Mouse (Mus musculus): ENCODE measurements at regions not wholly inside any gene's neighbourhood (a gene's known extent, or its start where the extent isn't known, plus 50 kb on each side); places are given as distances from the start of the nearest gene placed in this dataset.

DNA sequence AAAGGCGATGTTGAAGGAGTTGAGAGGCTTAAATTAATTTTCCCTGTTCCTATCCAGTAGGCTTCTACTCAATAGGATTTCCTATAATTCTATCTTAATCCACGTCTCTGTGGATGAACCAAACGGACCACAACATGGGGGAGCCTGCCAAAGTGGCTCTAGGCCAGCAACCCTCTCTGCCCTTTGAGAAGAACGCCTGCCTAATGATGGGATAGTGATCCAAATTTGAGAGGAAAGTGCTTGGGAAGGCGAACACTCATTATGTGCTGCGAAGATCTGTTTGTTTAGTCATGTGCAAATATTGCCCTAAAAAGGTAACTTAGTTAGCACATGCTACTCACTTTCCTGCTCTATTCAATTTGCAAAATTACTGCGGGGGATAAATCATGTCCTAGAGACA is 702.5 kb upstream of the Adamts5 start:
- Histone ChIP-seq H3K4me3 (ENCODE audit: insufficient read depth in 1 of 2, low read depth in 2 of 2, low read length in 2 of 2) (no peak overlapping the region), H3K27ac (no peak overlapping the region), H3K9ac (replicated peaks) (no peak overlapping the region), H3K9me3 (ENCODE audit: control insufficient read depth, low read length) (no peaks in the 10 kb centered on the region), H3K27me3 (ENCODE audit: control insufficient read depth, insufficient read depth, low read length) (no peaks in the 10 kb centered on the region), H3K4me2 (ENCODE audit: low read depth) (no peak overlapping the region), H3K36me3 (replicated peaks; ENCODE audit: control insufficient read depth, insufficient read depth, low read depth) (no peaks in the 10 kb centered on the region), H3K4me1 (replicated peaks; ENCODE audit: control insufficient read depth in 2 of 2, insufficient read depth in 2 of 2, low read length in 1 of 2) (no peaks in the 10 kb centered on the region)
- no peak for TF ChIP-seq EP300 (IDR thresholded peaks at IDR 0.05; ENCODE audit: low read depth)
- no peak for TF ChIP-seq CTCF (IDR thresholded peaks at IDR 0.05; ENCODE audit: low read depth)
- DNase-seq (ENCODE audit: low read depth in 3 of 3, low spot score in 3 of 3) (no peak), ATAC-seq (ENCODE audit: insufficient read depth) (no peak)
- WGBS (ENCODE audit: insufficient replicate concordance) = 55% methylated on average over 7 of the region's 7 CpGs

DNA sequence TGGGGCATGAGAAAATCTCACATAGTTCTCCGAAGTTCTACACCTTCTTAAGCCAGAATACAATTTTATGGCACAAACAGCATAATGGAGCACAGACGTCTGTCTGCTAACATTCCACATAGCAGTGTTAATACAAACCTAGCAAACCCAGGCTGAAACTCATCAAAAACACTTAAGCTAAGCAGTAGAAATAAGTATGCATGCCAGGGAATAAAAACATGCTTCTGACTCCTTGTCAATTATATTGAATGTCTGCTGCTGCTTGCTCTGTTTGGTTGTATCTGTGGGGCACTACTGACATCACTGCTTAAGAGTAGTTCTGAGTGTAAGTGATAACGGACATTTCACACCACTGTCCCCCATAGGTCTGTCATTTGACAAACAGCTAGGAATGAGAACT is 693.4 kb upstream of the Adamts5 start:
- Histone ChIP-seq H3K9me3 (ENCODE audit: control insufficient read depth, low read length) (no peaks in the 10 kb centered on the region), H3K27me3 (ENCODE audit: control insufficient read depth, insufficient read depth, low read length) (no peaks in the 10 kb centered on the region), H3K4me1 (replicated peaks; ENCODE audit: control insufficient read depth in 2 of 2, insufficient read depth in 2 of 2, low read length in 1 of 2) (no peaks in the 10 kb centered on the region), H3K4me3 (ENCODE audit: insufficient read depth in 1 of 2, low read depth in 2 of 2, low read length in 2 of 2) (no peak overlapping the region), H3K9ac (replicated peaks) (no peak overlapping the region), H3K27ac (no peak overlapping the region), H3K36me3 (replicated peaks; ENCODE audit: control insufficient read depth, insufficient read depth, low read depth) (no peaks in the 10 kb centered on the region), H3K4me2 (ENCODE audit: low read depth) (no peak overlapping the region)
- DNase-seq (ENCODE audit: low read depth in 3 of 3, low spot score in 3 of 3) (no peak), ATAC-seq (ENCODE audit: insufficient read depth) (no peak)
- WGBS (ENCODE audit: insufficient replicate concordance) = 52% methylated on average over 3 of the region's 3 CpGs
- TF ChIP-seq CTCF (IDR thresholded peaks at IDR 0.05; ENCODE audit: low read depth) (no peak), EP300 (IDR thresholded peaks at IDR 0.05; ENCODE audit: low read depth) (no peak)

DNA sequence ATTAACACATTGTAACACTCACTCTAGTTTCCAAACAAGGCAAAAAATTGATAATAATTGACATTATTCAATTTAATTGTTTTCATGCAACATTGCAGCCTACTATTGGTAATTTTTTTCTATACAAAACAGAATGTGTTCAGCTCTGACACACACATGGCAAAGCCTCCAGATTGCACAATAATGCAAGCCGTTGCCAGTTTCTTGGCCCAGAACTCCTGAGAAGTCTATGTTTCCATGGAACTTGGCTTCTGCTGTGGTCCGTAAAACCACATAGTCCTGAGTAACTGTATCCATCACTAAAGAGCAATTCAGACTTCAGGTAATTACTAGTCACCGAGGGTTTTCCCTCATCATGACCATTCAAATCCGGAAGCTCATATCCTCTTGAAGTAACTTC is 684.4 kb upstream of the Adamts5 start:
- WGBS (ENCODE audit: insufficient replicate concordance) = 68% methylated on average over 4 of the region's 4 CpGs
- Histone ChIP-seq H3K4me1 (replicated peaks; ENCODE audit: control insufficient read depth in 2 of 2, insufficient read depth in 2 of 2, low read length in 1 of 2) (no peaks in the 10 kb centered on the region), H3K9me3 (ENCODE audit: control insufficient read depth, low read length) (no peaks in the 10 kb centered on the region)

DNA sequence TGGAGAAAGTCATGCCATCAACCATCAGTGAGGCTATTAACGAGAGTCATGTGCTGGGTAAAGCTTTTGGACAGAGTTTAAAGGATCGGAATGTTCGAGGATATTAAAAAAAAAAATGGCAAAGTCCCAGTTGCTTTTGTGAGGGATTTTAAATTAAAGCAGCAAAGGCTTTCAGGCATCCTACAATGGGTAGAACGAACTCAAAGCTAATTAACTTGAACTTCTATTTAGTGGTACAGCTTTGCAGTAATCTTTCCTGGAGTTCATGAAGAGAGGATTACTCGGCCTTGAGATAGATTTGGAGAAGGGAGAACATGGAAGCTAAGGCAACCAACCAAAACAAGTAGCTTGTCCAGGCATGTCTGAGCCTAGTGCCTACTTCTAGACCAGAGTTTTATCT is 676.7 kb upstream of the Adamts5 start:
- no peak for TF ChIP-seq CTCF (IDR thresholded peaks at IDR 0.05; ENCODE audit: low read depth)
- no peak for TF ChIP-seq EP300 (IDR thresholded peaks at IDR 0.05; ENCODE audit: low read depth)
- Histone ChIP-seq H3K9ac (replicated peaks) (no peak overlapping the region), H3K4me1 (replicated peaks; ENCODE audit: control insufficient read depth in 2 of 2, insufficient read depth in 2 of 2, low read length in 1 of 2) (no peaks in the 10 kb centered on the region), H3K36me3 (replicated peaks; ENCODE audit: control insufficient read depth, insufficient read depth, low read depth) (no peaks in the 10 kb centered on the region), H3K4me3 (ENCODE audit: insufficient read depth in 1 of 2, low read depth in 2 of 2, low read length in 2 of 2) (no peak overlapping the region), H3K27ac (no peak overlapping the region), H3K9me3 (ENCODE audit: control insufficient read depth, low read length) (no peaks in the 10 kb centered on the region), H3K27me3 (ENCODE audit: control insufficient read depth, insufficient read depth, low read length) (no peaks in the 10 kb centered on the region), H3K4me2 (ENCODE audit: low read depth) (no peak overlapping the region)
- ATAC-seq (ENCODE audit: insufficient read depth) (no peak), DNase-seq (ENCODE audit: low read depth in 3 of 3, low spot score in 3 of 3) (no peak)
- 54% methylated on average over 5 of the region's 5 CpGs for WGBS (ENCODE audit: insufficient replicate concordance)

More for the DNA sequence above, 684.4 kb upstream of the Adamts5 start:
- H3K9ac ChIP-seq (replicated peaks) = no peak overlapping the region
- no peak for TF ChIP-seq CTCF (IDR thresholded peaks at IDR 0.05; ENCODE audit: low read depth)
- TF ChIP-seq EP300 (IDR thresholded peaks at IDR 0.05; ENCODE audit: low read depth) = no peak
- H3K4me2 ChIP-seq (ENCODE audit: low read depth) = no peak overlapping the region
- H3K27ac ChIP-seq = no peak overlapping the region
- DNase-seq (ENCODE audit: low read depth in 3 of 3, low spot score in 3 of 3) = no peak
- no peak for ATAC-seq (ENCODE audit: insufficient read depth)
- no peaks in the 10 kb centered on the region for H3K27me3 ChIP-seq (ENCODE audit: control insufficient read depth, insufficient read depth, low read length)
- H3K36me3 ChIP-seq (replicated peaks; ENCODE audit: control insufficient read depth, insufficient read depth, low read depth) = no peaks in the 10 kb centered on the region
- H3K4me3 ChIP-seq (ENCODE audit: insufficient read depth in 1 of 2, low read depth in 2 of 2, low read length in 2 of 2) = no peak overlapping the region

DNA sequence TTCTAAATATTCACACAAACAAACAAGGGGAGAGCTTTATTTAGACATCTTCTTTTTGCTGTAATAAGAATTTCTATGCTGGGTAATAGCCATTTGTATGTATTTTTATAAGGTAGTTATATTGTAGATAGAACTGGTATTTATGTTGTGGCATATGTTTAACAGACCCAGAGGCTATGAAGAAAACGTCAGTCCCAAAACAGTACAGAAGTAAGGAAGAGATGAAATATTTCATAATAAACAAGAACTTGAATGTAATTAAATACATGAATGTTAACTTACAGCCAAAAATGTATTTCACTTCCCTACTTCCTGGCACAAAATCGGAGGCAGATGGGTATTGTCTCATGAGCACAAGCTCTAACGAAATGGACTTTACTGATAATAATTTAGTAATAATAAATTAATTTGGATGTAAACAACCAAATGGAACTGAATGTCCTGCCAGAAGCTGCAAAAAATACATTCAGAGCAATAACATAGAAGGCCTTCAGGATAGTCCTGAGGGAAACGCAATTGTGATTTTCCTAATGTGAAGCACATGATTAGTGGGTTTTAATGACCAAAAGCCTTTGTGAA is 645.9 kb upstream of the Adamts5 start:
- WGBS (ENCODE audit: insufficient replicate concordance) = 58% methylated on average over 4 of the region's 4 CpGs
- H3K9me3 ChIP-seq (ENCODE audit: control insufficient read depth, low read length) = no peaks in the 10 kb centered on the region
- ATAC-seq (ENCODE audit: insufficient read depth) (no peak), DNase-seq (ENCODE audit: low read depth in 3 of 3, low spot score in 3 of 3) (no peak)
- TF ChIP-seq CTCF (IDR thresholded peaks at IDR 0.05; ENCODE audit: low read depth) (no peak), EP300 (IDR thresholded peaks at IDR 0.05; ENCODE audit: low read depth) (no peak)
- H3K4me2 ChIP-seq (ENCODE audit: low read depth) = no peak overlapping the region
- no peak overlapping the region for H3K9ac ChIP-seq (replicated peaks)
- no peaks in the 10 kb centered on the region for H3K4me1 ChIP-seq (replicated peaks; ENCODE audit: control insufficient read depth in 2 of 2, insufficient read depth in 2 of 2, low read length in 1 of 2)
- H3K4me3 ChIP-seq (ENCODE audit: insufficient read depth in 1 of 2, low read depth in 2 of 2, low read length in 2 of 2) = no peak overlapping the region
- H3K27me3 ChIP-seq (ENCODE audit: control insufficient read depth, insufficient read depth, low read length) = no peaks in the 10 kb centered on the region
- no peaks in the 10 kb centered on the region for H3K36me3 ChIP-seq (replicated peaks; ENCODE audit: control insufficient read depth, insufficient read depth, low read depth)
- no peak overlapping the region for H3K27ac ChIP-seq

Measured in liver, embryonic 14.5 days (tissue).